Mouse (Mus musculus) central nervous system, embryonic 11.5 days (tissue): ENCODE measurements around the gene Adgrl4. TPM values are rescaled to one million over a fixed set of nuclear protein-coding genes. Genes with fewer than 3 reads are reported as not detected.

Experiments used
- polyA plus RNA-seq: library from polyadenylated mRNA; depleted of rRNA; stranded (reverse); fragments of >200 nt; gene quantifications from 2 replicates; pipeline ENCODE4 v1.2.3, GENCODE M21; 2012; rRNA removed

Adgrl4 gene
- 4.9 and 9.0 TPM in 2 replicates for polyA plus RNA-seq

GRCm38 (mm10) chr3:151437693-151438092, at the start of gene Adgrl4:
Gene Adgrl4, plus strand, starts transcription at chr3:151437887.

